Mouse (Mus musculus): ENCODE data around the gene Lrrc4b. TPM values are rescaled to one million over a fixed set of nuclear protein-coding genes. Genes with fewer than 3 reads are reported as not detected.

Gene Lrrc4b
- polyA plus RNA-seq, 1 experiment: 1.4 TPM

DNA sequence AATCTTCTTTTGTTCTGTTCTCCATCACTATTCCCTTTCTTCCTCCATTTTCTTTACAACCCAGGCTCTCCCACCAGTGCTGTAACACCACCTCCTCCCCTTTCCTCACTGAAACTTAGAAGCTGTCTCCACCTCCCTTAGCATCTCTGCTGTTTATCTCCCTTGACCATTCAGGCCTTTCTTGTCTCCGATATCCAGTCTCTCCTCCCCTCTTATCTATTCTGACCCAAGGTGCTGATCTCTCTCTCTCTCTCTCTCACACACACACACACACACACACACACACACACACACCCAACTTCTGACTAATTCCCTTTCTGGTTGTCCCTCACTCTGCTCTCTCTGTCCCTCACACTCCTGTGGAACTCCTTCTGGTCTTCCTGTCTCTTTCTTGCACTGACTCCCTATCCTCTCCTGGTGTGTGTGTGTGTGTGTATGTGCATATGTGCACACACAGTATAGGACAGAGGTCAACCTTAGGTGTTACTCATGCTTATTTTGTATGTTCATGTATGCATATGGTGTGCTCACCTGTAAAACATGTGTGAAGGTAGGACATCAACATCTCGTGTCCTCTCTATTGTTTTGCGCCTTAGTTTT lies 54.1 kb downstream of the Lrrc4b start:
- Histone ChIP-seq H3K4me3 (ENCODE audit: control insufficient read depth, insufficient read depth, low read length) (no peak overlapping the region), H3K36me3 (ENCODE audit: control insufficient read depth, insufficient read depth, low read length) (no peaks in the 10 kb centered on the region), H3K4me1 (replicated peaks; ENCODE audit: control insufficient read depth, insufficient read depth, low read length) (no peaks in the 10 kb centered on the region), H3K27ac (ENCODE audit: control insufficient read depth, insufficient read depth, low read length) (no peak overlapping the region), H3K27me3 (ENCODE audit: control insufficient read depth, insufficient read depth, low read length) (no peaks in the 10 kb centered on the region; the same call in 1 of the 2 replicates)
- TF ChIP-seq POLR2A (IDR thresholded peaks at IDR 0.05; ENCODE audit: control insufficient read depth, extremely low read depth, insufficient read depth, low read length, poor library complexity): no peak
- no peak for TF ChIP-seq CTCF (IDR thresholded peaks at IDR 0.05; ENCODE audit: borderline replicate concordance, control insufficient read depth, extremely low read depth, insufficient read depth, low read length, poor library complexity)
- 72% methylated on average over 3 of the region's 3 CpGs for WGBS
- DNase-seq: no peak

DNA sequence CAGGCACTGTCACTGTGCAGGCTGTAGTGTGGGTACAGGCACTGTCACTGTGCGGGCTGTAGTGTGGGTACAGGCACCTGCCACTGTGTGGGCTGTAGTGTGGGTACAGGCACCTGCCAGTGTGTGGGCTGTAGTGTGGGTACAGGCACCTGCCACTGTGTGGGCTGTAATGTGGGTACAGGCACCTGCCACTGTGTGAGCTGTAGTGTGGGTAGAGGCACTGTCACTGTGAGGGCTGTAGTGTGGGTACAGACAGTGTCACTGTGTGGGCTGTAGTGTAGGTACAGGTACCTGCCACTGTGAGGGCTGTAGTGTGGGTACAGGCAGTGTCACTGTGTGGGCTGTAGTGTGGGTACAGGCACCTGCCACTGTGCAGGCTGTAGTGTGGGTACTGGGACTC lies 55.3 kb downstream of the Lrrc4b start:
- H3K27me3 ChIP-seq (ENCODE audit: control insufficient read depth, insufficient read depth, low read length): no peaks in the 10 kb centered on the region; the same call in 1 of the 2 replicates
- WGBS: 89% methylated on average over 1 of the region's 1 CpGs
- H3K36me3 ChIP-seq (ENCODE audit: control insufficient read depth, insufficient read depth, low read length): no peaks in the 10 kb centered on the region; the same call in 1 of the 2 replicates
- no peak for DNase-seq
- H3K4me1 ChIP-seq (replicated peaks; ENCODE audit: control insufficient read depth, insufficient read depth, low read length): no peaks in the 10 kb centered on the region
- TF ChIP-seq POLR2A (IDR thresholded peaks at IDR 0.05; ENCODE audit: control insufficient read depth, extremely low read depth, insufficient read depth, low read length, poor library complexity) (no peak), CTCF (IDR thresholded peaks at IDR 0.05; ENCODE audit: borderline replicate concordance, control insufficient read depth, extremely low read depth, insufficient read depth, low read length, poor library complexity) (no peak)
- H3K4me3 ChIP-seq (ENCODE audit: control insufficient read depth, insufficient read depth, low read length): no peak overlapping the region
- H3K27ac ChIP-seq (ENCODE audit: control insufficient read depth, insufficient read depth, low read length): no peak overlapping the region

DNA sequence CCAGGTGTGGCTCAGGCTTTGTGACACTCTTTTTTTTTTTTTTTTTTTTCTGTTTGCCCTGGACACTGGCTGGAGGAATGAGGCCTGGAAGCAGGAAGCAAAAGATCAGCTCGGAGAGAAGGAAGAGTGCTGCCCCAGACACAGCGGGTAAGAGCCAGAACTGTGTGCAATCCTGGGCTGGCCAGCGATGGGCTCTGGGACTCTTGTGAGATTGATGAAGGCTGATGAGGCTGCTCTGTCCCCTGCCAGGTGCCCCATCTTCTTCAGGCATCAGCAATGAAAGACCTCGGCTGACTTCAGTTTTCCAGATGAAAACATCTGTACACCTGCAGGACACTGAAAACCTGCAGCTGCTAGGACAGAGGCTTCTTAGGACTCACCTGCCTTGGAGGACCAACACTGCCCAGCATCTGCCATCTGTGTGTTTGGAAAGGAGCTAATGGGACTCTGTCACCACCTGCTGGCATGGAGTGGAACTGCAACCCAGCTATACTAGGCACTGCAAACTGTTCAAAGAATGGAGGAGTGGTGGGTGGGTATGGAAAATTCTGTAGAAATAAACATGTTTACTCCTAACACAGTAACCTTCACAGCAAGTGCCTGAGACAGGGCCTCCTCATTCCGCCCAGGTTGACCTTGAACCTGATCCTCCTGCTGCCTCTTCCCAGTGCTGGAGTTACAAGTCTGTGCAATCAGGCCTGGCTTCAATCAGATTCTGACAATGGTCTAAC lies 56.2 kb downstream of the Lrrc4b start:
- Histone ChIP-seq H3K4me1 (replicated peaks; ENCODE audit: control insufficient read depth, insufficient read depth, low read length) (peaks cover 4% of the 10 kb centered on the region; the same call in 1 of the 2 replicates), H3K27me3 (ENCODE audit: control insufficient read depth, insufficient read depth, low read length) (no peaks in the 10 kb centered on the region; the same call in 1 of the 2 replicates), H3K36me3 (ENCODE audit: control insufficient read depth, insufficient read depth, low read length) (no peaks in the 10 kb centered on the region; the same call in 1 of the 2 replicates), H3K4me3 (ENCODE audit: control insufficient read depth, insufficient read depth, low read length) (no peak overlapping the region), H3K27ac (ENCODE audit: control insufficient read depth, insufficient read depth, low read length) (no peak overlapping the region)
- peak; percentile 73 for DNase-seq
- TF ChIP-seq CTCF (IDR thresholded peaks at IDR 0.05; ENCODE audit: borderline replicate concordance, control insufficient read depth, extremely low read depth, insufficient read depth, low read length, poor library complexity) (no peak), POLR2A (IDR thresholded peaks at IDR 0.05; ENCODE audit: control insufficient read depth, extremely low read depth, insufficient read depth, low read length, poor library complexity) (no peak)
- 59% methylated on average over 5 of the region's 5 CpGs for WGBS

DNA sequence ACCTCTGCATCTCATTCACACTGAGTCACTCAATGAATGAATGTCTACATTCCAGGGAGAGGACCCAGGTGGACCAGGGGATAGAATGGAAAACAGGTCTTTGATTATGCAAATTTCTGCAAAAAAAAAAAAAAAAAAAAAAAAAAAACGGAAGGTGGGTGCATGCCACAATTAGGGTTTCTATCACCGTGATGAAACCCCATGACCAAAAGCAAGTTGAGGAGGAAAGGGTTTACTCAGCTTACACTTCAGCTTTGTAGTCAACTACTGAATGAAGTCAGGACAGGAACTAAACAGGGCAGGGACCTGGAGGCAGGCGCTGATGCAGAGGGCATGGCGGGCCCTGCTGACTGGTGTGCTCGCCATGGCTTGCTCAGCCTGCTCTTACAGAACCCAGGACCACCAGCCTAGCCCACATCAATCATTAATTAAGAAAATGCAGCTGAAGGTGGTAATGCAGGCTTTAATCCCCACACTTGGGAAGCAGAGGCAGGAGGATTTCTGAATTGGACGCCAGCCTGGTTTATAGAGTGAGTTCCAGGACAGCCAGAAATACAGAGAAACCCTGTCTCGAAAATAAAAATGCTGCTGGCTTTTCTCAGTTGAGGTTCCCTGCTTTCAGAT lies 56.9 kb downstream of the Lrrc4b start:
- TF ChIP-seq POLR2A (IDR thresholded peaks at IDR 0.05; ENCODE audit: control insufficient read depth, extremely low read depth, insufficient read depth, low read length, poor library complexity) (no peak), CTCF (IDR thresholded peaks at IDR 0.05; ENCODE audit: borderline replicate concordance, control insufficient read depth, extremely low read depth, insufficient read depth, low read length, poor library complexity) (no peak)
- Histone ChIP-seq H3K4me3 (ENCODE audit: control insufficient read depth, insufficient read depth, low read length) (no peak overlapping the region), H3K27me3 (ENCODE audit: control insufficient read depth, insufficient read depth, low read length) (no peaks in the 10 kb centered on the region; the same call in 1 of the 2 replicates), H3K27ac (ENCODE audit: control insufficient read depth, insufficient read depth, low read length) (no peak overlapping the region), H3K4me1 (replicated peaks; ENCODE audit: control insufficient read depth, insufficient read depth, low read length) (peaks cover 10% of the 10 kb centered on the region; the same call in 1 of the 2 replicates), H3K36me3 (ENCODE audit: control insufficient read depth, insufficient read depth, low read length) (no peaks in the 10 kb centered on the region; the same call in 1 of the 2 replicates)
- WGBS: 89% methylated on average over 7 of the region's 7 CpGs
- no peak for DNase-seq

DNA sequence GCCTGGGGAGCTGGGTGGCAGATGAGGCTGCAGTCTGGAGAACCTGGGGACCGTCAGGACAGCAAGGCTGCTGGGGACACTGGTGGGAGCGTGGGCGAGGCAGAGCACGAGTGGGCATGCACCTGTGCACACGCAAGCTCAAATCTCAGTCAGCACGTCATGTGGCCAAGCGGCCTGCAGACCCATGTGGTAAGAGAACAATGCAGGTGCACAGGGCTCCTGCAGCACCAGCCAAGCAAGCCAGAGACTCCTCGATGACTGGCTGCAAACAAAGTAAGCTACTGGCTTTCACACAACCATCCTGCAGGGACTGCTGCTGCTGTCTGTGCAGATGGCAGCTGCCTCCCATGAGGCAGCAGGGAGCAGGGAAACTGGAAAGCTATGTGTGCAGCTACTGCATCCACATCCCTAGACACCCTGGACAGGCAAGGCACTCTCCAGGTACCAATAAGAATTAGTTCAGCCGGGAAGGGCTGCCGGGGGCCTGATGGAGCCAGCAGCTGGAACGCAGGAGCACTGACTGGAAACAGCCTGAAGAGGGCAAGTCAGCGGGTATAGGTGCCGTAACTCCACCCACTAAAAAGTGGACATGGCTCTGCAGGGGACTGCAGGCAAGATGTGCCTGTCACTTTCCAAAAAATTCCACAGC lies 58.2 kb downstream of the Lrrc4b start:
- no peak overlapping the region for H3K4me3 ChIP-seq (ENCODE audit: control insufficient read depth, insufficient read depth, low read length)
- DNase-seq: no peak
- no peaks in the 10 kb centered on the region; the same call in 1 of the 2 replicates for H3K27me3 ChIP-seq (ENCODE audit: control insufficient read depth, insufficient read depth, low read length)
- WGBS: 91% methylated on average over 13 of the region's 13 CpGs
- H3K27ac ChIP-seq (ENCODE audit: control insufficient read depth, insufficient read depth, low read length): no peak overlapping the region
- no peaks in the 10 kb centered on the region; the same call in 1 of the 2 replicates for H3K36me3 ChIP-seq (ENCODE audit: control insufficient read depth, insufficient read depth, low read length)
- no peak for TF ChIP-seq CTCF (IDR thresholded peaks at IDR 0.05; ENCODE audit: borderline replicate concordance, control insufficient read depth, extremely low read depth, insufficient read depth, low read length, poor library complexity)
- TF ChIP-seq POLR2A (IDR thresholded peaks at IDR 0.05; ENCODE audit: control insufficient read depth, extremely low read depth, insufficient read depth, low read length, poor library complexity): no peak
- H3K4me1 ChIP-seq (replicated peaks; ENCODE audit: control insufficient read depth, insufficient read depth, low read length): peaks cover 10% of the 10 kb centered on the region; the same call in 1 of the 2 replicates

DNA sequence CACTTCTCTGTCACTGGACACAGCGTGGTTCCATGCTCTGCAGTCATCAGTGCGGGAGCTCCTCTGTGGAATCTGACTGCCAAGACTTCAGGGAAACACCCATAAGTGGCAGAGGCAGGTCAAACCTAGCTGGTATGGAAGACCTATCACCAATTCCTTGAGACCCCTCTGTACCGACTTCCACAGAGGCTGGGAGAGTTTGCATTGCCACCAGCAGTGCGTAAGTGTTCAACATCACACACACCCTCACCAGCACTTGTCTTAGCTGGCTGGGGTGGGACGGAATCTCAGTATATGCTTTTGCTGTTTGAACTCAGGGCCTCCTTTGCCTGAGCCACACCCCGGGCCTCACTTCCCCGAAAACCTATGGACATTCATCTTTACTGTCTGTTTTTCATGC lies 59.1 kb downstream of the Lrrc4b start:
- Histone ChIP-seq H3K27ac (ENCODE audit: control insufficient read depth, insufficient read depth, low read length) (no peak overlapping the region), H3K36me3 (ENCODE audit: control insufficient read depth, insufficient read depth, low read length) (no peaks in the 10 kb centered on the region; the same call in 1 of the 2 replicates), H3K4me1 (replicated peaks; ENCODE audit: control insufficient read depth, insufficient read depth, low read length) (peaks cover 10% of the 10 kb centered on the region; the same call in 1 of the 2 replicates), H3K4me3 (ENCODE audit: control insufficient read depth, insufficient read depth, low read length) (no peak overlapping the region), H3K27me3 (ENCODE audit: control insufficient read depth, insufficient read depth, low read length) (no peaks in the 10 kb centered on the region)
- DNase-seq: no peak
- TF ChIP-seq POLR2A (IDR thresholded peaks at IDR 0.05; ENCODE audit: control insufficient read depth, extremely low read depth, insufficient read depth, low read length, poor library complexity): no peak
- TF ChIP-seq CTCF (IDR thresholded peaks at IDR 0.05; ENCODE audit: borderline replicate concordance, control insufficient read depth, extremely low read depth, insufficient read depth, low read length, poor library complexity): no peak
- WGBS: 95% methylated on average over 7 of the region's 7 CpGs
